Comparison of ENCODE assay signal across 8 mouse cellular contexts in the genomic region with DNA sequence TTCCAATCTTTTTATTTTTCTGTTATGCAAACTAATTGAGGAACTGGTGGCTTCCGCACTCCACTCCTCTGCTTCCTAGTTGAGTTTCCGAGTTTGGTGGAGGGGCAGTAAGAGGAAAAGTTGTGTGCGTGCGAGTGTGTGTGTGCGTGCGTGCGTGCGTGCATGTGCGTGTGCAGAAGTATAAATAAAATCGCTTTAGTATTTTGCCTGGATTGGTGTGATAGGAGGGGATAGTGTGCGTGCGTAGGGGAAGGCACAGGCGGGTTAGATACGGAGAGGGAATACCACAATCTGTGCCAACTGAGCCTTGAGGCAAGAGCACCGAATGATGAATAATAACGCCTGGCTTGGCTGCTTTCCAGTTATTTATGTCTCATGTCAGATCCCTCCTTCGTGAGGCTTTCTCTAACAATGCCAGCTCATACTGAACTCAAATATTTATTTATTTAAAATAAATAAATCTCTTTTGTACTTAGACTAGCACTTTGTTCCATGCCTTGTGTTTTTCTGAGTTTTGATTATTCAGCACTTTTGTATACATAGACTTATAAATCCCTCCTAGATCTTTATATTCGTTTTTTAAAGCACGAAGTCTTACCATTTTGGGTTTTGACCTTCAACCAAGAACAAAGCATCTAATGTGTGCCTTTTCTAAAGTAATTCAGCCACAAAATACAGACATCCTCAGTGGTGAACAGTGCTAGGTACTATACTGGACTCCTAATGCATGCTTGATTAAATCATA. TPM values are rescaled to one million over a fixed set of nuclear protein-coding genes. Genes with fewer than 3 reads are reported as not detected.
DNase-seq lines count a peak whose midpoint lies in the region; ATAC-seq lines count a peak whose summit lies in the region.

No protein-coding gene starts in this region.

- peaks cover 11% of the 10 kb centered on the region for H3K36me3 ChIP-seq in intestine, embryonic 14.5 days (ENCODE audit: control insufficient read depth, insufficient read depth, low read length)
- peaks cover 9% of the 10 kb centered on the region for H3K36me3 ChIP-seq in lung, embryonic 16.5 days (ENCODE audit: control insufficient read depth, insufficient read depth, low read length)

- H3K27me3 ChIP-seq in intestine, embryonic 14.5 days (replicated peaks; ENCODE audit: control insufficient read depth, insufficient read depth, low read length), result no peaks in the 10 kb centered on the region
- H3K27me3 ChIP-seq in lung, embryonic 16.5 days (ENCODE audit: control insufficient read depth, insufficient read depth, low read depth, low read length), result no peaks in the 10 kb centered on the region

- peaks cover 13% of the 10 kb centered on the region for H3K4me1 ChIP-seq in intestine, embryonic 14.5 days (replicated peaks; ENCODE audit: control insufficient read depth, insufficient read depth, low read length)
- peaks cover 5% of the 10 kb centered on the region; the same call in 1 of the 2 replicates for H3K4me1 ChIP-seq in lung, embryonic 16.5 days (replicated peaks; ENCODE audit: control insufficient read depth, insufficient read depth, low read length)

- H3K4me2 ChIP-seq in intestine, embryonic 14.5 days (ENCODE audit: low read length), result peak overlapping the region; percentile 61
- H3K4me2 ChIP-seq in lung, embryonic 16.5 days (ENCODE audit: low read depth, low read length), result peak overlapping the region; percentile 72

- peak; percentile 56 for DNase-seq in embryo, embryonic 10 days (ENCODE audit: low spot score)
- DNase-seq in embryo, embryonic 9.5 days (ENCODE audit: extremely low spot score), result no peak
- DNase-seq in urinary bladder, postnatal 14 days (ENCODE audit: low spot score), result peak; percentile 71
- DNase-seq in urinary bladder, postnatal 10 days (ENCODE audit: low spot score), result no peak
- peak; percentile 48 for DNase-seq in fibroblast of lung, adult 2 months (ENCODE audit: low read depth)
- no peak for DNase-seq in intestine, embryonic 14.5 days (ENCODE audit: low spot score)
- DNase-seq in right cerebral cortex, postnatal 4 days, result peak; percentile 4

- no peaks in the 10 kb centered on the region for H3K9me3 ChIP-seq in intestine, embryonic 14.5 days (ENCODE audit: control insufficient read depth, low read length)
- no peaks in the 10 kb centered on the region for H3K9me3 ChIP-seq in lung, embryonic 16.5 days (ENCODE audit: control insufficient read depth, low read length)

- 2% methylated on average over 19 of the region's 19 CpGs for WGBS in intestine, embryonic 14.5 days
- WGBS in lung, embryonic 16.5 days, result under 1% methylated on average over 19 of the region's 19 CpGs

- peak overlapping the region; percentile 85 for H3K9ac ChIP-seq in intestine, embryonic 14.5 days (ENCODE audit: low read length)
- H3K9ac ChIP-seq in lung, embryonic 16.5 days (ENCODE audit: low read length), result peak overlapping the region; percentile 96

- H3K4me3 ChIP-seq in intestine, embryonic 14.5 days (ENCODE audit: low read depth, low read length), result peak overlapping the region; percentile 83
- peak overlapping the region; percentile 95 for H3K4me3 ChIP-seq in lung, embryonic 16.5 days (ENCODE audit: low read length)

- ATAC-seq in intestine, embryonic 14.5 days (replicated peaks; ENCODE audit: low FRiP score, low TSS enrichment, low read depth), result peak; percentile 4
- ATAC-seq in lung, embryonic 16.5 days (ENCODE audit: low read depth), result peak; percentile 31

- H3K27ac ChIP-seq in intestine, embryonic 14.5 days (ENCODE audit: low read depth), result peak overlapping the region; percentile 99; the same call in 1 of the 2 replicates
- peak overlapping the region; percentile 96 for H3K27ac ChIP-seq in lung, embryonic 16.5 days (ENCODE audit: low read length)

RNA-seq across cellular contexts. Expression of a gene that starts 1.4 kb away (rescaled TPM):
- polyA plus RNA-seq in intestine, embryonic 14.5 days (2014; fragmentation: Nextera tagmentation; extraction: Ambion mirVana), result 46.1 and 49.5 TPM in 2 replicates
- 42.2 and 42.3 TPM in 2 replicates for polyA plus RNA-seq in lung, embryonic 16.5 days (2015; fragmentation: Nextera tagmentation; extraction: Ambion mirVana)

Comparison
In these comparisons a context has a peak if more than half of its experiments do, and no peak if none do; other contexts are left out.
1. DNase-seq: peak in embryo, embryonic 10 days (single experiment), urinary bladder, postnatal 14 days (single experiment), fibroblast of lung, adult 2 months (single experiment) and right cerebral cortex, postnatal 4 days (single experiment); none in embryo, embryonic 9.5 days (single experiment), urinary bladder, postnatal 10 days (single experiment) and intestine, embryonic 14.5 days (single experiment).